Mouse (Mus musculus) embryonic facial prominence, embryonic 11.5 days (tissue): ENCODE data around the gene Prkn. TPM values are rescaled to one million over a fixed set of nuclear protein-coding genes. Genes with fewer than 3 reads are reported as not detected.
A peak's percentile ranks its signal among the peaks of the same experiment; 100 is the strongest.

ENCODE experiments used
- ATAC-seq: fragments of 200-750 bp; cut with Nextera tagmentation; replicated peaks from 2 replicates; pipeline ENCODE4 v1.8.0; 2017; ENCODE audit warnings: low read depth; ENCODE audit not compliant: insufficient number of reproducible peaks, low FRiP score, low TSS enrichment
- DNase-seq: peaks from one replicate; pipeline ENCODE4 v3.0.0-alpha.2; 2015; ENCODE audit warnings: low spot score
- H3K27ac ChIP-seq: fragments of 300-500 bp; sonication (generic); replicated peaks from 2 replicates; pipeline ENCODE4 v1.5.1; 2014; ENCODE audit warnings: mild to moderate bottlenecking, low read depth, low read length, control low read depth
- H3K27me3 ChIP-seq: fragments of 300-500 bp; sonication (generic); 2 replicates; pipeline ENCODE4 v1.6.1; 2014; ENCODE audit warnings: mild to moderate bottlenecking, low read length, moderate library complexity, mixed read lengths; ENCODE audit not compliant: control insufficient read depth, insufficient read depth
- H3K36me3 ChIP-seq: fragments of 300-500 bp; sonication (generic); replicated peaks from 2 replicates; pipeline ENCODE4 v1.6.1; 2014; ENCODE audit warnings: low read depth, mild to moderate bottlenecking, low read length, moderate library complexity, mixed read lengths; ENCODE audit not compliant: control insufficient read depth, insufficient read depth
- H3K4me1 ChIP-seq: fragments of 300-500 bp; sonication (generic); 2 replicates; pipeline ENCODE4 v1.6.1; 2014; ENCODE audit warnings: low read length, mixed read lengths; ENCODE audit not compliant: control insufficient read depth, insufficient read depth
- H3K4me2 ChIP-seq: fragments of 300-500 bp; sonication (generic); 2 replicates; pipeline ENCODE4 v1.6.1; 2014; ENCODE audit warnings: low read depth, mild to moderate bottlenecking, control low read depth, low read length, moderate library complexity
- H3K4me3 ChIP-seq: fragments of 300-500 bp; sonication (generic); 2 replicates; pipeline ENCODE4 v1.5.1; 2014; ENCODE audit warnings: low read depth, low read length, control low read depth
- H3K9ac ChIP-seq: fragments of 300-500 bp; sonication (generic); replicated peaks from 2 replicates; pipeline ENCODE4 v1.6.1; 2014; ENCODE audit warnings: mild to moderate bottlenecking, control low read depth, low read length
- H3K9me3 ChIP-seq: fragments of 300-500 bp; sonication (generic); replicated peaks from 2 replicates; pipeline ENCODE4 v1.6.1; 2016; ENCODE audit warnings: mild to moderate bottlenecking, low read length, inconsistent platforms, mixed read lengths; ENCODE audit not compliant: control insufficient read depth
- WGBS: fragments of 180-500 bp; shearing (Covaris S2); extraction: QIAGEN DNeasy Blood & Tissue Kit; methylation state at CpG from one replicate; pipeline ENCODE4 v1.1.7; 2014; 5-methylcytosine and 5-hydroxymethylcytosine counted together
- polyA plus RNA-seq: library from polyadenylated mRNA; unstranded; fragments of >200 nt; fragmentation: Nextera tagmentation; extraction: Ambion mirVana; gene quantifications from 2 replicates; pipeline ENCODE4 v1.2.1, GENCODE M21; 2014

Gene Prkn
- 0.82 and 0.97 TPM in 2 replicates for polyA plus RNA-seq

GRCm38 (mm10) chr17:10840148-10840707 lies at the start of gene Prkn, which contains the start of gene Pacrg:
Gene Prkn, plus strand, starts transcription at chr17:10840384.
Gene Pacrg, minus strand, starts transcription at chr17:10840311.
- peak within 1 kb of the TSS; percentile 58 for H3K9ac ChIP-seq
- H3K36me3 ChIP-seq: no peaks in the 10 kb centered on the region
- H3K4me1 ChIP-seq: no peaks in the 10 kb centered on the region
- peak; percentile 100 for DNase-seq
- H3K9me3 ChIP-seq: no peaks in the 10 kb centered on the region
- H3K27ac ChIP-seq: no peak within 1 kb of the TSS
- H3K27me3 ChIP-seq: no peaks in the 10 kb centered on the region
- peak; percentile 94 for ATAC-seq
- peak within 1 kb of the TSS; percentile 82 for H3K4me2 ChIP-seq
- peak within 1 kb of the TSS; percentile 76 for H3K4me3 ChIP-seq
- WGBS: under 1% methylated on average over 46 of the region's 58 CpGs

GRCm38 (mm10) chr17:10791661-10792060 lies 48.5 kb upstream of the Prkn start:
- Histone ChIP-seq H3K4me1 (no peaks in the 10 kb centered on the region), H3K27ac (no peak overlapping the region; the same call in 1 of the 2 replicates), H3K4me2 (no peak overlapping the region), H3K4me3 (no peak overlapping the region), H3K27me3 (no peaks in the 10 kb centered on the region), H3K36me3 (no peaks in the 10 kb centered on the region), H3K9ac (no peak overlapping the region), H3K9me3 (no peaks in the 10 kb centered on the region)
- peak; percentile 54 for DNase-seq
- ATAC-seq: no peak
- 54% methylated on average over 3 of the region's 3 CpGs for WGBS

- Histone ChIP-seq H3K27ac (no peak overlapping the region), H3K9me3 (no peaks in the 10 kb centered on the region), H3K4me2 (no peak overlapping the region), H3K4me3 (no peak overlapping the region), H3K36me3 (no peaks in the 10 kb centered on the region), H3K9ac (no peak overlapping the region), H3K27me3 (no peaks in the 10 kb centered on the region), H3K4me1 (no peaks in the 10 kb centered on the region)
- ATAC-seq: no peak
- 66% methylated on average over 4 of the region's 4 CpGs for WGBS
- no peak for DNase-seq
Measured at GRCm38 (mm10) chr17:10806692-10807091, 33.5 kb upstream of the Prkn start.

- ATAC-seq: no peak
- WGBS: 84% methylated on average over 13 of the region's 13 CpGs
Measured at GRCm38 (mm10) chr17:10807261-10807998, 32.8 kb upstream of the Prkn start.

GRCm38 (mm10) chr17:10808571-10808970 lies 31.6 kb upstream of the Prkn start:
- Histone ChIP-seq H3K27me3 (no peaks in the 10 kb centered on the region), H3K4me3 (no peak overlapping the region), H3K4me1 (no peaks in the 10 kb centered on the region), H3K36me3 (no peaks in the 10 kb centered on the region), H3K9me3 (no peaks in the 10 kb centered on the region), H3K27ac (no peak overlapping the region), H3K9ac (no peak overlapping the region), H3K4me2 (no peak overlapping the region)
- DNase-seq (no peak), ATAC-seq (no peak)
- WGBS: 93% methylated on average over 2 of the region's 2 CpGs

More at GRCm38 (mm10) chr17:10807261-10807998, 32.8 kb upstream of the Prkn start:
- no peak for DNase-seq
- Histone ChIP-seq H3K4me2 (no peak overlapping the region), H3K9ac (no peak overlapping the region), H3K4me3 (no peak overlapping the region), H3K9me3 (no peaks in the 10 kb centered on the region), H3K4me1 (no peaks in the 10 kb centered on the region), H3K27me3 (no peaks in the 10 kb centered on the region), H3K27ac (no peak overlapping the region), H3K36me3 (no peaks in the 10 kb centered on the region)

- Histone ChIP-seq H3K4me1 (no peaks in the 10 kb centered on the region), H3K36me3 (no peaks in the 10 kb centered on the region), H3K27me3 (no peaks in the 10 kb centered on the region), H3K27ac (no peak overlapping the region), H3K4me2 (no peak overlapping the region), H3K9ac (no peak overlapping the region), H3K9me3 (no peaks in the 10 kb centered on the region), H3K4me3 (no peak overlapping the region)
- DNase-seq: no peak
- 76% methylated on average over 4 of the region's 4 CpGs for WGBS
- no peak for ATAC-seq
Measured at GRCm38 (mm10) chr17:10818971-10819370, 21.2 kb upstream of the Prkn start.

- Histone ChIP-seq H3K27ac (no peak overlapping the region), H3K4me3 (peak overlapping the region; percentile 76)
Measured at GRCm38 (mm10) chr17:10840731-10841201, 582 bp downstream of the Prkn start.

GRCm38 (mm10) chr17:10854207-10854606 lies 14.0 kb downstream of the Prkn start:
- H3K9me3 ChIP-seq: no peaks in the 10 kb centered on the region
- no peaks in the 10 kb centered on the region for H3K4me1 ChIP-seq
- ATAC-seq (no peak), DNase-seq (no peak)
- H3K27ac ChIP-seq: no peak overlapping the region
- H3K27me3 ChIP-seq: no peaks in the 10 kb centered on the region
- H3K36me3 ChIP-seq: no peaks in the 10 kb centered on the region
- H3K4me2 ChIP-seq: no peak overlapping the region
- 95% methylated on average over 3 of the region's 3 CpGs for WGBS
- no peak overlapping the region for H3K4me3 ChIP-seq
- H3K9ac ChIP-seq: no peak overlapping the region

More at GRCm38 (mm10) chr17:10840731-10841201, 582 bp downstream of the Prkn start:
- H3K4me2 ChIP-seq: peak overlapping the region; percentile 82
- H3K27me3 ChIP-seq: no peaks in the 10 kb centered on the region
- peak overlapping the region; percentile 58 for H3K9ac ChIP-seq
- H3K4me1 ChIP-seq: no peaks in the 10 kb centered on the region
- no peaks in the 10 kb centered on the region for H3K9me3 ChIP-seq
- WGBS: 2% methylated on average over 20 of the region's 20 CpGs
- peak; percentile 68 for ATAC-seq
- peak; percentile 69 for DNase-seq
- H3K36me3 ChIP-seq: no peaks in the 10 kb centered on the region
